Comparison of ENCODE assay signal across 8 mouse cellular contexts in the genomic region with DNA sequence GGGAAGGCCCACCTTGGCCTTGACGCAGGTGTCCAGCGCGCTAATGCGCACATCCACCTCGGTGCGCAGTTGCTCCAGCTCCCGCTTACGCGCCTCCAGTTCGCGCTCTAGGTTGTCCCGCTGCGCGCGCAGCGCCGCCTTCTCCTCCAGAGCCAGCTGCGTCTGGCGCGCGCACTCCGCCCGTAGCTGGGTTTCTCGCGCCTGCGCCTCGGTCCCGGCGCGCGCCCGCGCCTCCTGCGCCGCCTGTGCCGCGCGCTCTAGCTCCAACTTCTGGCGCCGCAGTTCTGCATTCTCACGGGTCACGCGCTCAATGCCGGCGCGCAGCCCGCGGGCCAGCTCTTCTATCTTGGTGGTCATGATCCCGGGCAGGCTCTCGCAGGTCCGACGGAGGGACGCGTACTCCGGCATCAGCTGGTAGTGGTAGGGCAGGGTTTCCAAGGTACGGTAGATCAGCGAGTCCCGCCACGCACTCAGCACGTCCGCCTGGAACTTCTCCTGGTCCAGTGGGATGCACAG. TPM values are rescaled to one million over a fixed set of nuclear protein-coding genes. Genes with fewer than 3 reads are reported as not detected.
DNase-seq lines count a peak whose midpoint lies in the region; ATAC-seq and TF ChIP-seq lines count a peak whose summit lies in the region.

No protein-coding gene starts in this region.

- WGBS in hindbrain, postnatal 0 days, result under 1% methylated on average over 60 of the region's 61 CpGs

- peak overlapping the region; percentile 45 for H3K4me3 ChIP-seq in hindbrain, postnatal 0 days (ENCODE audit: low read length)
- peak overlapping the region; percentile 75 for H3K4me3 ChIP-seq in left cerebral cortex, adult 2 months

- peaks cover 27% of the 10 kb centered on the region for H3K27me3 ChIP-seq in hindbrain, postnatal 0 days (ENCODE audit: insufficient read depth, low read length)

- no peaks in the 10 kb centered on the region for H3K9me3 ChIP-seq in hindbrain, postnatal 0 days (ENCODE audit: low read length)

- DNase-seq in adrenal gland, postnatal 36 days, result peak; percentile 88 to 90
- peak; percentile 94 for DNase-seq in embryo, embryonic 10 days (ENCODE audit: low spot score)
- DNase-seq in gastrocnemius, postnatal 10 days, result peak; percentile 85
- peak; percentile 93 for DNase-seq in hindbrain, postnatal 0 days (ENCODE audit: low spot score)
- peak; percentile 85 to 87 for DNase-seq in left cerebral cortex, adult 2 months (ENCODE audit: extremely low spot score in 1 of 2, low spot score in 2 of 2)
- peak; percentile 73 to 90 for DNase-seq in lung, postnatal 4 days
- DNase-seq in right cerebral cortex, postnatal 36 days (ENCODE audit: low spot score in 2 of 2), result peak; percentile 74 to 81

- peak overlapping the region; percentile 68 for H3K4me2 ChIP-seq in hindbrain, postnatal 0 days (ENCODE audit: low read depth, low read length)

- intact Hi-C loops in left cerebral cortex, adult 2 months (cut with DNase I), result no loop called here

- TF ChIP-seq CTCF in hindbrain, postnatal 0 days (IDR thresholded peaks at IDR 0.05; ENCODE audit: low read depth), result no peak
- no peak for TF ChIP-seq CTCF in left cerebral cortex, adult 2 months (IDR thresholded peaks at IDR 0.05)

- H3K27ac ChIP-seq in hindbrain, postnatal 0 days, result no peak overlapping the region
- peak overlapping the region; percentile 58; the same call in 1 of the 2 replicates for H3K27ac ChIP-seq in left cerebral cortex, adult 2 months

- peak; percentile 86 for ATAC-seq in hindbrain, postnatal 0 days
- no peak for ATAC-seq in monocyte, adult 5-6 weeks (replicated peaks; ENCODE audit: insufficient number of reproducible peaks, low FRiP score, low TSS enrichment, poor library complexity, severe bottlenecking)

- H3K36me3 ChIP-seq in hindbrain, postnatal 0 days (ENCODE audit: insufficient read depth, low read length), result no peaks in the 10 kb centered on the region

- H3K4me1 ChIP-seq in hindbrain, postnatal 0 days (ENCODE audit: insufficient read depth, low read length), result 0 out of 2 replicates have a peak, but pooled peaks cover 5% of the 10 kb centered on the region

- peak overlapping the region; percentile 56 for H3K9ac ChIP-seq in hindbrain, postnatal 0 days (replicated peaks; ENCODE audit: low read length)

RNA-seq across cellular contexts. Expression of a gene that starts 3.9 kb away (rescaled TPM):
- 100 to 1,000 TPM; 200 to 203 TPM for total RNA-seq in adrenal gland, postnatal 36 days (2021)
- 10 to 100 TPM; 10.7 to 14.2 TPM for total RNA-seq in gastrocnemius, postnatal 10 days (2021)
- 8.0 and 8.3 TPM in 2 replicates for total RNA-seq in hindbrain, postnatal 0 days (2014; rRNA removed)
- 10.2 and 15.3 TPM in 2 replicates for polyA plus RNA-seq in hindbrain, postnatal 0 days (2015; fragmentation: Nextera tagmentation; extraction: Ambion mirVana)
- 1 to 10 TPM; 8.5 to 9.1 TPM for total RNA-seq in left cerebral cortex, adult 2 months (2021)
- not detected in 3 replicates for total RNA-seq in monocyte, adult 5-6 weeks (2017)

RNA-seq across cellular contexts. Expression of a gene that starts 17.9 kb away (rescaled TPM):
- not detected for total RNA-seq in adrenal gland, postnatal 36 days (2021)
- total RNA-seq in gastrocnemius, postnatal 10 days (2021), result 1 to 10 TPM in 1 of 2 experiments, under 1 TPM in 1; 0.21 to 2.5 TPM
- 0.58 TPM in 1 of 2 replicates, not detected in the other for total RNA-seq in hindbrain, postnatal 0 days (2014; rRNA removed)
- polyA plus RNA-seq in hindbrain, postnatal 0 days (2015; fragmentation: Nextera tagmentation; extraction: Ambion mirVana), result 0.13 and 0.34 TPM in 2 replicates
- total RNA-seq in left cerebral cortex, adult 2 months (2021), result not detected
- not detected in 3 replicates for total RNA-seq in monocyte, adult 5-6 weeks (2017)

RNA-seq across cellular contexts. Expression of a gene that starts 19.7 kb away (rescaled TPM):
- 10 to 100 TPM; 22.5 to 23.1 TPM for total RNA-seq in adrenal gland, postnatal 36 days (2021)
- total RNA-seq in gastrocnemius, postnatal 10 days (2021), result 10 to 100 TPM in 1 of 2 experiments, 1 to 10 TPM in 1; 8.8 to 12.4 TPM
- 36.1 and 58.5 TPM in 2 replicates for total RNA-seq in hindbrain, postnatal 0 days (2014; rRNA removed)
- polyA plus RNA-seq in hindbrain, postnatal 0 days (2015; fragmentation: Nextera tagmentation; extraction: Ambion mirVana), result 12.1 and 15.5 TPM in 2 replicates
- 10 to 100 TPM; 33.0 to 37.4 TPM for total RNA-seq in left cerebral cortex, adult 2 months (2021)
- total RNA-seq in monocyte, adult 5-6 weeks (2017), result 16.0 to 22.2 TPM (median 16.4 TPM) in 3 replicates

RNA-seq across cellular contexts. Expression of a gene that starts 21.9 kb away (rescaled TPM):
- 10 to 100 TPM; 14.0 to 15.1 TPM for total RNA-seq in adrenal gland, postnatal 36 days (2021)
- 10 to 100 TPM; 16.6 to 20.1 TPM for total RNA-seq in gastrocnemius, postnatal 10 days (2021)
- 78.6 and 80.5 TPM in 2 replicates for total RNA-seq in hindbrain, postnatal 0 days (2014; rRNA removed)
- polyA plus RNA-seq in hindbrain, postnatal 0 days (2015; fragmentation: Nextera tagmentation; extraction: Ambion mirVana), result 4.7 and 5.3 TPM in 2 replicates
- 10 to 100 TPM; 62.5 to 64.0 TPM for total RNA-seq in left cerebral cortex, adult 2 months (2021)
- 4.7 to 11.0 TPM (median 8.5 TPM) in 3 replicates for total RNA-seq in monocyte, adult 5-6 weeks (2017)

RNA-seq across cellular contexts. Expression of a gene that starts 29.6 kb away (rescaled TPM):
- total RNA-seq in adrenal gland, postnatal 36 days (2021), result 10 to 100 TPM; 65.6 to 87.4 TPM
- total RNA-seq in gastrocnemius, postnatal 10 days (2021), result 10 to 100 TPM; 10.0 to 12.0 TPM
- total RNA-seq in hindbrain, postnatal 0 days (2014; rRNA removed), result 14.4 and 27.5 TPM in 2 replicates
- 21.0 and 22.7 TPM in 2 replicates for polyA plus RNA-seq in hindbrain, postnatal 0 days (2015; fragmentation: Nextera tagmentation; extraction: Ambion mirVana)
- 1 to 10 TPM; 3.5 to 4.0 TPM for total RNA-seq in left cerebral cortex, adult 2 months (2021)
- total RNA-seq in monocyte, adult 5-6 weeks (2017), result 25.5 to 51.2 TPM (median 32.9 TPM) in 3 replicates

Comparison
In these comparisons a context has a peak if more than half of its experiments do, and no peak if none do; other contexts are left out.
1. RNA of a gene that starts 3.9 kb away (total RNA-seq): 200 to 203 TPM in adrenal gland, postnatal 36 days; 10.7 to 14.2 TPM in gastrocnemius, postnatal 10 days, 8.5 to 9.1 TPM in left cerebral cortex, adult 2 months, 8.0 to 8.3 TPM in hindbrain, postnatal 0 days and not detected in monocyte, adult 5-6 weeks; every median in the first group is over 10 times any median in the second.
2. Peak in every context shown above with its lines, with median percentiles within 50 percentile points of each other: DNase-seq.